Mouse (Mus musculus) stomach, embryonic 16.5 days (tissue): Measurements from ENCODE around the gene Apobec4. TPM values are rescaled to one million over a fixed set of nuclear protein-coding genes. Genes with fewer than 3 reads are reported as not detected.

ENCODE experiments used
- ATAC-seq: fragments of 200-750 bp; cut with Nextera tagmentation; 2 replicates; pipeline ENCODE4 v1.8.0; 2017; ENCODE audit warnings: moderate number of reproducible peaks, moderate TSS enrichment; ENCODE audit not compliant: insufficient read depth, low FRiP score
- H3K27ac ChIP-seq: fragments of 300-500 bp; sonication (generic); 2 replicates; pipeline ENCODE4 v1.5.1; 2014; ENCODE audit warnings: low read length
- H3K27me3 ChIP-seq: fragments of 300-500 bp; sonication (generic); 2 replicates; pipeline ENCODE4 v1.6.1; 2014; ENCODE audit warnings: low read length, control low read depth, mixed read lengths; ENCODE audit not compliant: control insufficient read depth, insufficient read depth
- H3K36me3 ChIP-seq: fragments of 300-500 bp; sonication (generic); 2 replicates; pipeline ENCODE4 v1.6.1; 2014; ENCODE audit warnings: low read length; ENCODE audit not compliant: control insufficient read depth, insufficient read depth
- H3K4me1 ChIP-seq: fragments of 300-500 bp; sonication (generic); 2 replicates; pipeline ENCODE4 v1.6.1; 2014; ENCODE audit warnings: low read length, control low read depth, mixed read lengths; ENCODE audit not compliant: control insufficient read depth, insufficient read depth
- H3K4me2 ChIP-seq: fragments of 300-500 bp; sonication (generic); 2 replicates; pipeline ENCODE4 v1.6.1; 2014; ENCODE audit warnings: low read depth, low read length, mixed read lengths
- H3K4me3 ChIP-seq: fragments of 300-500 bp; sonication (generic); replicated peaks from 2 replicates; pipeline ENCODE4 v1.5.1; 2014; ENCODE audit warnings: mild to moderate bottlenecking, low read length
- H3K9ac ChIP-seq: fragments of 300-500 bp; sonication (generic); 2 replicates; pipeline ENCODE4 v1.6.1; 2014; ENCODE audit warnings: low read length
- H3K9me3 ChIP-seq: fragments of 300-500 bp; sonication (generic); replicated peaks from 2 replicates; pipeline ENCODE4 v1.6.1; 2016; ENCODE audit warnings: low read length, control low read depth; ENCODE audit not compliant: control insufficient read depth
- WGBS: fragments of 180-500 bp; shearing (Covaris S2); extraction: QIAGEN DNeasy Blood & Tissue Kit; methylation state at CpG from one replicate; pipeline ENCODE4 v1.1.7; 2014; 5-methylcytosine and 5-hydroxymethylcytosine counted together
- polyA plus RNA-seq: library from polyadenylated mRNA; unstranded; fragments of >200 nt; fragmentation: Nextera tagmentation; extraction: Ambion mirVana; gene quantifications from 2 replicates; pipeline ENCODE4 v1.2.1, GENCODE M21; 2015

The Apobec4 gene
- polyA plus RNA-seq, 1 experiment from 2014 or later: not detected

DNA sequence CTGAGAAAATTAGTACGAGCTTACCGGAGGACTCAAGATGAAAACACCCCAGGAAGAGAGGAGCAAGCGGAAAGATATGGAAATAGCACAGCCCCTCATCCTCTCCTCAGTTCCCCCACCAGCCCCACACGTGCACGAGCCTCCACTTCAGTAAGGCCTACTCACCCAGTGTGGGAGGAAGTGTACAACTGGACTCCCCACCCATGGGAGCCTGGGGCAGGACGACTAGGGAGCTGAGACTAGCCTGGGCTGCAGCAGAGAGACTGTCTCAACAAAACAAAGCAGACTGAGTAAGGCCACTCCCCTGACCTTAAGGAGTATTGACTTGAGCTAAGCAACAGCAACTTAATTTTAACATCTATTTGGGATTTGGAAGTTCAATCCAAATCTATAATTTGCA is 32.2 kb upstream of the Apobec4 start:
- Histone ChIP-seq H3K9ac (0 out of 2 replicates have a peak overlapping the region, but pooled peaks have one; percentile 43), H3K4me2 (no peak overlapping the region), H3K4me1 (peaks cover 5% of the 10 kb centered on the region; the same call in 1 of the 2 replicates), H3K9me3 (no peaks in the 10 kb centered on the region), H3K27ac (peak overlapping the region; percentile 87), H3K4me3 (no peak overlapping the region), H3K36me3 (no peaks in the 10 kb centered on the region), H3K27me3 (no peaks in the 10 kb centered on the region)
- peak; percentile 29; the same call in 1 of the 2 replicates for ATAC-seq
- WGBS: 39% methylated on average over 6 of the region's 6 CpGs

GRCm38 (mm10) chr1:152720969-152721368 is 29.4 kb upstream of the Apobec4 start:
- H3K4me2 ChIP-seq: no peak overlapping the region
- H3K9ac ChIP-seq: no peak overlapping the region
- no peaks in the 10 kb centered on the region for H3K36me3 ChIP-seq
- ATAC-seq: no peak
- H3K4me3 ChIP-seq: no peak overlapping the region
- no peak overlapping the region for H3K27ac ChIP-seq
- H3K9me3 ChIP-seq: no peaks in the 10 kb centered on the region
- H3K4me1 ChIP-seq: peaks cover 5% of the 10 kb centered on the region; the same call in 1 of the 2 replicates
- H3K27me3 ChIP-seq: no peaks in the 10 kb centered on the region
- WGBS: 67% methylated on average over 4 of the region's 4 CpGs

- Histone ChIP-seq H3K27ac (no peak overlapping the region), H3K9ac (no peak overlapping the region), H3K9me3 (no peaks in the 10 kb centered on the region), H3K4me2 (no peak overlapping the region), H3K27me3 (no peaks in the 10 kb centered on the region), H3K4me3 (no peak overlapping the region), H3K4me1 (peaks cover 5% of the 10 kb centered on the region; the same call in 1 of the 2 replicates), H3K36me3 (no peaks in the 10 kb centered on the region)
- 81% methylated on average over 11 of the region's 11 CpGs for WGBS
- no peak for ATAC-seq
These were observed 28.7 kb upstream of the Apobec4 start for GRCm38 (mm10) chr1:152721535-152722198.

GRCm38 (mm10) chr1:152724286-152724685 is 26.1 kb upstream of the Apobec4 start:
- H3K9me3 ChIP-seq: no peaks in the 10 kb centered on the region
- no peak overlapping the region for H3K4me2 ChIP-seq
- H3K4me3 ChIP-seq: no peak overlapping the region
- no peak overlapping the region for H3K27ac ChIP-seq
- no peaks in the 10 kb centered on the region for H3K27me3 ChIP-seq
- no peaks in the 10 kb centered on the region for H3K36me3 ChIP-seq
- no peak for ATAC-seq
- no peak overlapping the region for H3K9ac ChIP-seq
- no peaks in the 10 kb centered on the region for H3K4me1 ChIP-seq

- WGBS: 54% methylated on average over 3 of the region's 3 CpGs
- H3K27me3 ChIP-seq: no peaks in the 10 kb centered on the region
- no peak overlapping the region for H3K4me3 ChIP-seq
- H3K36me3 ChIP-seq: no peaks in the 10 kb centered on the region
- no peak overlapping the region for H3K27ac ChIP-seq
- H3K4me1 ChIP-seq: no peaks in the 10 kb centered on the region
- H3K9me3 ChIP-seq: no peaks in the 10 kb centered on the region
- no peak overlapping the region for H3K4me2 ChIP-seq
- no peak overlapping the region for H3K9ac ChIP-seq
- ATAC-seq: no peak
These were observed 24.3 kb upstream of the Apobec4 start for GRCm38 (mm10) chr1:152726095-152726494.

- no peak overlapping the region for H3K9ac ChIP-seq
- H3K4me3 ChIP-seq: no peak overlapping the region
- no peaks in the 10 kb centered on the region for H3K9me3 ChIP-seq
- no peaks in the 10 kb centered on the region for H3K4me1 ChIP-seq
- ATAC-seq: no peak
- no peaks in the 10 kb centered on the region for H3K36me3 ChIP-seq
- 41% methylated on average over 4 of the region's 5 CpGs for WGBS
- no peaks in the 10 kb centered on the region for H3K27me3 ChIP-seq
- no peak overlapping the region for H3K27ac ChIP-seq
- no peak overlapping the region for H3K4me2 ChIP-seq
These were observed 22.6 kb upstream of the Apobec4 start for GRCm38 (mm10) chr1:152727604-152728236.

DNA sequence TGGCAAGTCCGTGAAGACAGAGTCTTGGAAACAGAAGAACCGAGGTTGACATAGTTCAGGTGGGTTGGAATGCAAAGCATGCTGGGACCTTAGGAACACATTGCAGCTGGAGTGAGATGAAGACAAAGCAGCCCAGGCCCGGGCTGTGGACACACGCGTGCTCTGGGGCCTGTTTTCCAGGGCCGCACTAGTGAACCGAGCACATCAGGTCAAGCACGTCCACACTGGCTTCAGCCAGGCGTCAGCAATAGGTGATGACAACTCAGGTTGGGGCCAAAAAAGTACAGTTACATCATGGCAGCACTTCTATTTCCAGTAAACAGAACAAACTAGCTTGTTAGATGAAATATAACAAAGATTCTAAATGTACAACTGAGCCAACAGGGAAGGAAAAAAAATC is 11.6 kb upstream of the Apobec4 start:
- H3K27me3 ChIP-seq: no peaks in the 10 kb centered on the region
- 76% methylated on average over 9 of the region's 9 CpGs for WGBS
- no peak overlapping the region for H3K9ac ChIP-seq
- no peaks in the 10 kb centered on the region for H3K9me3 ChIP-seq
- ATAC-seq: no peak
- H3K36me3 ChIP-seq: no peaks in the 10 kb centered on the region
- peaks cover 3% of the 10 kb centered on the region; the same call in 1 of the 2 replicates for H3K4me1 ChIP-seq
- H3K4me2 ChIP-seq: no peak overlapping the region
- no peak overlapping the region for H3K4me3 ChIP-seq
- no peak overlapping the region for H3K27ac ChIP-seq

- Histone ChIP-seq H3K27ac (no peak overlapping the region), H3K4me1 (peaks cover 3% of the 10 kb centered on the region; the same call in 1 of the 2 replicates), H3K4me3 (no peak overlapping the region), H3K4me2 (no peak overlapping the region), H3K36me3 (no peaks in the 10 kb centered on the region), H3K27me3 (no peaks in the 10 kb centered on the region), H3K9ac (no peak overlapping the region), H3K9me3 (no peaks in the 10 kb centered on the region)
- ATAC-seq: no peak
- WGBS: 87% methylated on average over 11 of the region's 11 CpGs
These were observed 11.0 kb upstream of the Apobec4 start for GRCm38 (mm10) chr1:152739374-152739773.

DNA sequence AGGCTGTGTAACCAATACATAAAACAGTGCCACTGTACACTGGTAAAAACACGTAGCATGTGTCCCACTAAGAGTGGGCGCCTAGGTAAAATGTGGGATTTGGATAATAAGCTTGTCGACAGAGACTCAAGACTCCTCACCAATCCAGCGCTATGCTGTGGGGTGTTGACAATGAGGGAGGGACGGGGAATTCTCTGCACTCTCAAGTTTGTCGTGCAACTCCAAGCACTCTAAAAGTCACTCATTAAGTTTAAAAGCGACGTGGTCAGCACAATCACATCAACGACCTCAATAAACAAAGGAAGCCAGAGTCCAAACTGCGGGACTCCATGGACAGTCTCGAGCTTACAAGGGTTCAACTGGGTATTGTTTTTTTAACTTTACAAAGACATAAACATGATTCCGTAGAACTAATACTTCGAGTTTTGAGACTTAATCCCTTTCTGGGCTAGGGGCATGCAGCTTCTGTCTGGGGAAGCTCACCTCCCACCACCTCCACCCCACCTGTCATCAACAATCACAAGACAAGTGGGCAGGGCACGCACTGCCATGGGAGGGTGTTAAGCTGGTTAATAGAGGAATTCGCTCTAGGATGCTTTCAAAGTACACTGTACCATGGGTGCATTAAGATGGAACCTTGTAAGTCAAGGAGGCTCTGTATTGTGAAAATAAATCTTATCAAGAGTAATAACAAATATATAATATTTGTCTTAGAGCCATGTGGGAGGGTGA is 7.1 kb upstream of the Apobec4 start:
- peaks cover 3% of the 10 kb centered on the region; the same call in 1 of the 2 replicates for H3K4me1 ChIP-seq
- no peaks in the 10 kb centered on the region for H3K27me3 ChIP-seq
- 50% methylated on average over 15 of the region's 15 CpGs for WGBS
- H3K27ac ChIP-seq: no peak overlapping the region
- no peaks in the 10 kb centered on the region for H3K36me3 ChIP-seq
- no peak overlapping the region for H3K4me2 ChIP-seq
- no peaks in the 10 kb centered on the region for H3K9me3 ChIP-seq
- H3K9ac ChIP-seq: no peak overlapping the region
- no peak overlapping the region for H3K4me3 ChIP-seq
- no peak for ATAC-seq
